Mouse (Mus musculus) forebrain, embryonic 16.5 days (tissue): ENCODE measurements at regions not wholly inside any gene's neighbourhood (a gene's known extent, or its start where the extent isn't known, plus 50 kb on each side); places are given as distances from the start of the nearest gene placed in this dataset.

Experiments used
- ATAC-seq: fragments of 200-750 bp; cut with Nextera tagmentation; 2 replicates; pipeline ENCODE4 v1.8.0; 2017; ENCODE audit warnings: mild to moderate bottlenecking, moderate library complexity
- H3K27ac ChIP-seq: fragments of 300-500 bp; sonication (generic); 2 replicates; pipeline ENCODE4 v1.5.1; 2014; ENCODE audit warnings: low read length, control low read depth
- H3K27me3 ChIP-seq: fragments of 300-500 bp; sonication (generic); replicated peaks from 2 replicates; pipeline ENCODE4 v1.6.1; 2014; ENCODE audit warnings: low read length; ENCODE audit not compliant: control insufficient read depth, insufficient read depth
- H3K36me3 ChIP-seq: fragments of 300-500 bp; sonication (generic); 2 replicates; pipeline ENCODE4 v1.6.1; 2014; ENCODE audit not compliant: control insufficient read depth, insufficient read depth
- H3K4me1 ChIP-seq: fragments of 300-500 bp; sonication (generic); replicated peaks from 2 replicates; pipeline ENCODE4 v1.6.1; 2014; ENCODE audit warnings: low read length; ENCODE audit not compliant: control insufficient read depth, insufficient read depth
- H3K4me2 ChIP-seq: fragments of 300-500 bp; sonication (generic); 2 replicates; pipeline ENCODE4 v1.6.1; 2014; ENCODE audit warnings: mild to moderate bottlenecking, low read length, control low read depth
- H3K4me3 ChIP-seq: fragments of 300-500 bp; sonication (generic); replicated peaks from 2 replicates; pipeline ENCODE4 v1.5.1; 2014; ENCODE audit warnings: mild to moderate bottlenecking, low read length, control low read depth
- H3K9ac ChIP-seq: fragments of 300-500 bp; sonication (generic); replicated peaks from 2 replicates; pipeline ENCODE4 v1.6.1; 2014; ENCODE audit warnings: low read depth, low read length, control low read depth
- H3K9me3 ChIP-seq: fragments of 300-500 bp; sonication (generic); 2 replicates; pipeline ENCODE4 v1.6.1; 2016; ENCODE audit warnings: low read length; ENCODE audit not compliant: control insufficient read depth
- WGBS: fragments of 180-500 bp; shearing (Covaris S2); extraction: QIAGEN DNeasy Blood & Tissue Kit; methylation state at CpG from one replicate; pipeline ENCODE4 v1.1.7; 2014; 5-methylcytosine and 5-hydroxymethylcytosine counted together

- H3K9ac ChIP-seq = no peak overlapping the region
- H3K27me3 ChIP-seq = no peaks in the 10 kb centered on the region
- H3K4me3 ChIP-seq = no peak overlapping the region
- no peaks in the 10 kb centered on the region for H3K36me3 ChIP-seq
- peak; percentile 47; the same call in 1 of the 2 replicates for ATAC-seq
- H3K4me2 ChIP-seq = no peak overlapping the region
- H3K9me3 ChIP-seq = no peaks in the 10 kb centered on the region
- no peaks in the 10 kb centered on the region for H3K4me1 ChIP-seq
- 76% methylated on average over 9 of the region's 9 CpGs for WGBS
- no peak overlapping the region for H3K27ac ChIP-seq
Observed at GRCm38 (mm10) chr6:4811181-4811775, 64.2 kb downstream of the Peg10 start.

- H3K4me3 ChIP-seq = no peak overlapping the region
- no peak overlapping the region for H3K4me2 ChIP-seq
- H3K9me3 ChIP-seq = no peaks in the 10 kb centered on the region
- H3K27me3 ChIP-seq = no peaks in the 10 kb centered on the region
- no peaks in the 10 kb centered on the region for H3K36me3 ChIP-seq
- H3K4me1 ChIP-seq = no peaks in the 10 kb centered on the region
- WGBS = 67% methylated on average over 3 of the region's 3 CpGs
- H3K27ac ChIP-seq = no peak overlapping the region
- ATAC-seq = no peak
- no peak overlapping the region for H3K9ac ChIP-seq
Observed at GRCm38 (mm10) chr6:4813206-4813605, 66.1 kb downstream of the Peg10 start.

- H3K4me1 ChIP-seq = no peaks in the 10 kb centered on the region
- no peak for ATAC-seq
- WGBS = 89% methylated on average over 3 of the region's 3 CpGs
- H3K9me3 ChIP-seq = no peaks in the 10 kb centered on the region
- H3K36me3 ChIP-seq = no peaks in the 10 kb centered on the region
- no peak overlapping the region for H3K9ac ChIP-seq
- no peak overlapping the region for H3K4me3 ChIP-seq
- H3K27ac ChIP-seq = no peak overlapping the region
- no peak overlapping the region for H3K4me2 ChIP-seq
- no peaks in the 10 kb centered on the region for H3K27me3 ChIP-seq
Observed at GRCm38 (mm10) chr6:4816856-4817255, 69.8 kb downstream of the Peg10 start.

- 0 out of 2 replicates have a peak, but pooled peaks have one; percentile 45 for ATAC-seq
- WGBS = 41% methylated on average over 1 of the region's 1 CpGs
Observed at GRCm38 (mm10) chr6:4841241-4841640, 61.5 kb upstream of the Ppp1r9a start.

GRCm38 (mm10) chr6:4849747-4850146 lies 53.0 kb upstream of the Ppp1r9a start:
- Histone ChIP-seq H3K27ac (no peak overlapping the region), H3K4me2 (no peak overlapping the region), H3K4me1 (no peaks in the 10 kb centered on the region), H3K4me3 (no peak overlapping the region), H3K9me3 (no peaks in the 10 kb centered on the region), H3K27me3 (no peaks in the 10 kb centered on the region), H3K9ac (no peak overlapping the region), H3K36me3 (no peaks in the 10 kb centered on the region)
- WGBS = 10% methylated on average over 3 of the region's 3 CpGs
- ATAC-seq = no peak

More at GRCm38 (mm10) chr6:4841241-4841640, 61.5 kb upstream of the Ppp1r9a start:
- no peak overlapping the region for H3K4me2 ChIP-seq
- no peak overlapping the region for H3K4me3 ChIP-seq
- H3K27ac ChIP-seq = no peak overlapping the region
- H3K27me3 ChIP-seq = no peaks in the 10 kb centered on the region
- no peaks in the 10 kb centered on the region for H3K36me3 ChIP-seq
- no peaks in the 10 kb centered on the region for H3K9me3 ChIP-seq
- H3K9ac ChIP-seq = no peak overlapping the region
- no peaks in the 10 kb centered on the region for H3K4me1 ChIP-seq

GRCm38 (mm10) chr6:4851040-4851439 lies 51.7 kb upstream of the Ppp1r9a start:
- H3K36me3 ChIP-seq = no peaks in the 10 kb centered on the region
- no peaks in the 10 kb centered on the region for H3K9me3 ChIP-seq
- no peaks in the 10 kb centered on the region for H3K4me1 ChIP-seq
- no peak overlapping the region for H3K9ac ChIP-seq
- H3K4me2 ChIP-seq = no peak overlapping the region
- no peaks in the 10 kb centered on the region for H3K27me3 ChIP-seq
- whole genome bisulfite sequencing = 56% methylated on average over 5 of the region's 5 CpGs
- no peak overlapping the region for H3K27ac ChIP-seq
- no peak for ATAC-seq
- no peak overlapping the region for H3K4me3 ChIP-seq
